Mouse (Mus musculus) liver, embryonic 14.5 days (tissue): ENCODE results near the gene Gm5580.
"Not testable (repeated sequence)": the region's sequence is repeated elsewhere in the genome, so short reads cannot be mapped to it uniquely, and the experiment has no call there.

Source experiments
- CTCF ChIP-seq: IDR thresholded peaks from 2 replicates; pipeline ENCODE4 v1.5.1; 2016; ENCODE audit warnings: antibody characterized with exemption, low read depth, control low read depth
- EP300 ChIP-seq: IDR thresholded peaks from 2 replicates; pipeline ENCODE4 v1.6.1; 2016; ENCODE audit warnings: antibody characterized with exemption, low read depth

DNA sequence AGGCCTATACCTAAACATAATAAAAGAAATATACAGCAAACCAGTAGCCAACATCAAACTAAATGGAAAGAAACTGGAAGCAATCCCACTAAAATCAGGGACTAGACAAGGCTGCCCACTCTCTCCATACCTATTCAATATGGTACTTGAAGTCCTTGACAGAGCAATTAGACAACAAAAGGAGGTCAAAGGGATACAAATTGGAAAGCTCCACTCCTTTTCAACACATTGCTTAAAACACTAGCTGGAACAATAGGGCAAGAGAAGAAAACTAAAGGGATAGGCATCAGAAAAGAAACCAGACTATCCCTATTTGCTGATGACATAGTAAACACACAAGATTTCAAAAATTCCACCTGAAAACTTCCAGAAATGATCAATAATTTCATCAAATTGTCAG, 50.0 kb downstream of the Gm5580 start:
- not testable (repeated sequence) for TF ChIP-seq CTCF, EP300
